Mouse (Mus musculus): ENCODE results near the gene Alkbh1. TPM values are rescaled to one million over a fixed set of nuclear protein-coding genes. Genes with fewer than 3 reads are reported as not detected.

The Alkbh1 gene
- polyA plus RNA-seq, 1 experiment from 2014 or later = 39.0 TPM

- H3K4me3 ChIP-seq = no peak overlapping the region
- H3K4me2 ChIP-seq = no peak overlapping the region
- H3K27ac ChIP-seq = no peak overlapping the region
- H3K4me1 ChIP-seq = peaks cover 17% of the 10 kb centered on the region
- no peaks in the 10 kb centered on the region for H3K9me3 ChIP-seq
- no peaks in the 10 kb centered on the region for H3K27me3 ChIP-seq (replicated peaks)
- H3K36me3 ChIP-seq (replicated peaks) = no peaks in the 10 kb centered on the region
- no peak overlapping the region for H3K9ac ChIP-seq
- no peak for ATAC-seq (replicated peaks)
These were observed 52.5 kb downstream of the Alkbh1 start for GRCm38 (mm10) chr12:87391355-87391754.

DNA sequence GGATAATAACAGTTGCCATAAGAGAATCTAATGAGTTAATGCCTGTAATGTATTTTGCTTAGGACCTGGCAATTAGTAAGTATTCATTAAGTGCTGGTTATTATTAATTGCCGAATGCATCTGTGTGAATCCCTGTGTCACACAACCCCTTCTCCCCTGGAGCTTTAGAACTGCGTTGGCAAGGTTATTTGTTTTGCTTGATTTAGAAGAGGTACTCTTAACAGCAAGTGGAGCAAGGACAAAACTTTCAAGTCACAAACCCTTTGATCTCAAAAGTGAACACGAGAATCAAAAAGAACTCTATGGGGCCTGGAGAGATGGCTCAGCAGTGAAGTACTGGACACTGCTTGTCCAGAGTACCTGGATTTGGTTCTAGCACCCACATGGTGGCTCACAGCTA, 54.6 kb downstream of the Alkbh1 start:
- peak overlapping the region; percentile 56; the same call in 1 of the 2 replicates for H3K4me2 ChIP-seq

DNA sequence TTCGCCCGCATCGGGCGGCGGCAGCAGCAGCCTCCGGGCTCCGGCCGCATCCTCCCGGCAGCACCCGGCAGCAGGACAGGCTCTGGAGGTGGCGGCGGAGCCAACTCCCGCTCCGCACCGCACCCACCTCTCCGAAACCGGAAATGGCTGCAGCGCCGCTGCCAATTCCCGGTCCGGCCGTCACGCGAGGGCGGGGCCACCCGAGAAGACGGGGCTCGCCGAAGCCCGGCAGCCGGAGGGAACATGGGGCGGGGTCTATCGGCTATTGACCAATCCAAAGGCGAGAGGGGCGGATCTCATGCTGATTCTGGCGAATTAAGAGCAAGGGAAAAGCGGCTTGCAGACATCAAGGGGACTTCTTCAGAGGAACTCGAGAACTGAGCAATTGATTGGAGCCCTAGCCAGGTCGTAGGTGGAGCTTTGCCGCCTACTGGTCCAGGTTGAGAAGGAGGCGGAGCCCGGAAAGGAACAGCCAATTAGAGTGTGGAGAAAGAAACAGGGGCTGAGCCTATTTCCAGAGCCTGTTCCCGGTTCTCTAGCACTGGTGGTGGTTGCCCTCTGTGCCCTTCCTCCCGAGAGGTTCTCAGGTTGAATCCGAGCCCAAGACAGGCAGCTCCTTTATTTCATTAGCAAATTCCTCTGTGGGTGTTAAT, 55.6 kb downstream of the Alkbh1 start, which contains the start of gene Sptlc2:
Sptlc2 (minus strand) TSS at position 234 of the 653 bp plus-strand sequence.
- Histone ChIP-seq H3K4me1 (peaks cover 23% of the 10 kb centered on the region), H3K27me3 (replicated peaks) (no peaks in the 10 kb centered on the region), H3K9me3 (no peaks in the 10 kb centered on the region), H3K36me3 (replicated peaks) (no peaks in the 10 kb centered on the region), H3K4me3 (peak within 1 kb of the TSS; percentile 96), H3K4me2 (peak within 1 kb of the TSS; percentile 98), H3K9ac (peak within 1 kb of the TSS; percentile 98), H3K27ac (peak within 1 kb of the TSS; percentile 86)
- WGBS = under 1% methylated on average over 37 of the region's 45 CpGs
- ATAC-seq (replicated peaks) = peak; percentile 99

More for the DNA sequence above, 54.6 kb downstream of the Alkbh1 start:
- no peaks in the 10 kb centered on the region for H3K9me3 ChIP-seq
- no peaks in the 10 kb centered on the region for H3K27me3 ChIP-seq (replicated peaks)
- ATAC-seq (replicated peaks) = no peak
- peak overlapping the region; percentile 96; the same call in 1 of the 2 replicates for H3K4me3 ChIP-seq
- H3K9ac ChIP-seq = 0 out of 2 replicates have a peak overlapping the region, but pooled peaks have one; percentile 58
- no peak overlapping the region for H3K27ac ChIP-seq
- no peaks in the 10 kb centered on the region for H3K36me3 ChIP-seq (replicated peaks)
- WGBS = 66% methylated on average over 3 of the region's 3 CpGs
- peaks cover 23% of the 10 kb centered on the region for H3K4me1 ChIP-seq

DNA sequence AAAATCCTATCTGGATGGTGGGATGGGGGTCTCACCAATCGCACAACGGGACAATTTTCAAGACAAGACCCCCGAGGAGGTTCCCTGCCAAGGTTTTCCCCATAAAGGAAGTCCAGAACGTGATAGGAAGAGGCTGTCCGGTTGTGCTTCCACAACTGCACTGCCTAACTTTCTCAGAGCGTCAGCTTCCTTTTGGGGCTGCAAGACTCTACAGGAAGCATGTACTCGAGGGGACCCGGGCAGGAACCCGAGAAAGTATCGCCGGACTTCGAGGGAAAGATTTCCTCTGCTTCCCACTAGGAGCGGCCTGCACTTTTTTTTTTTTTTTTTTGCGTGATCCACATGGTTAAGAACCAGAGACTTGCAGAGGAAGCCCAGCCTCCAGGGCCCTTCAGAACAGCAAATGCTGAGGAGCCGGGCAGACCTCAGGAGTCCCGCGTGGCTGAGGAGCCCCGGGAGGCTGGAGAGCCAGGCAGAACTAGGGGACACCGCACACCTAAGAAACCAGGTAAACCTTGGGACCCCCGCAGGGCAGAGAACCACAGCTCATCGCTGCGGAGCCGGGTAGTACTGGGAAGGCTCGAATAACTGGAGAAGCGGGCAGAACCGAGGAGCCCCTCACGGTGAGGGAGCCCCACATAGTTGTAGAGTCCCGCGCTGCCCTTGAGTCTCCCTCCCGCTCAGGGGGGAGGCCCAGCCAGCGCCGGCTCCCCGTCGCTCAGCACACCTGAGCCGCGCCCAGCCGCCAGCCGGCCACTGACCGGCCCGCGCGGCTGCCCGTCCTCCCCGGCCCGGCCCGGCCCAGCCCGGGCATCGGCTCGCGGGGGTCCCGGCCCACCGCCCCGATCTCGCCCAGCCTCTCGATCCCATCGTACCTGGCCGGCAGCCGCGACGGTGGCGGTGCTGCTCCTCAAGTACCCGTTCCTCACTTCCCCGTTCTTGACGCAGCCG, 56.4 kb downstream of the Alkbh1 start:
- 2% methylated on average over 32 of the region's 65 CpGs for WGBS

DNA sequence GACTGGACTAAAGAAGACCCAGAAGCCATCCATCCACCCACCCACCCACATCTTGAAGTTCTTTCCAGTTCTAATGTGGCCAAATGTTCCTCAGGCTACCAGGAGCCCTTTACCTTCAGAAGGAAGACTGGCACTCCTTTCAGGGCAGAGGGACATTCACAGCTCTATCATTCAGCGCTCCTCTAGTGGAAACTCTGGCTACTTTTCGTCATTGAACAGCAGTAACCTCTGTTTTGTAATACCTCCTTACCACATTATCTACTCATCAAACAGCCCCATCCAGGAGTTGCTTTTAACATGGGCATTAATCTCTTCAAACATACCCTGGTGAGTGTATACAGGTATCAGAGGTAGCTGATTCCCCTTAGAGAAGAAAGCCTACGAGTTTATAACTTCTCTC, 58.8 kb downstream of the Alkbh1 start:
- Histone ChIP-seq H3K4me1 (peaks cover 23% of the 10 kb centered on the region), H3K9ac (no peak overlapping the region), H3K36me3 (replicated peaks) (no peaks in the 10 kb centered on the region), H3K4me3 (no peak overlapping the region), H3K27ac (no peak overlapping the region), H3K27me3 (replicated peaks) (no peaks in the 10 kb centered on the region), H3K4me2 (no peak overlapping the region), H3K9me3 (no peaks in the 10 kb centered on the region)
- 95% methylated on average over 3 of the region's 3 CpGs for WGBS
- ATAC-seq (replicated peaks) = no peak

More for the DNA sequence above, 56.4 kb downstream of the Alkbh1 start:
- Histone ChIP-seq H3K4me1 (peaks cover 23% of the 10 kb centered on the region), H3K4me2 (peak overlapping the region; percentile 98), H3K9me3 (no peaks in the 10 kb centered on the region), H3K27me3 (replicated peaks) (no peaks in the 10 kb centered on the region), H3K9ac (peak overlapping the region; percentile 98), H3K27ac (peak overlapping the region; percentile 86), H3K36me3 (replicated peaks) (no peaks in the 10 kb centered on the region), H3K4me3 (peak overlapping the region; percentile 96)
- peak; percentile 7; the same call in 1 of the 2 replicates for ATAC-seq (replicated peaks)

GRCm38 (mm10) chr12:87381380-87381682, 62.5 kb downstream of the Alkbh1 start:
- H3K4me1 ChIP-seq = peaks cover 5% of the 10 kb centered on the region
- H3K9me3 ChIP-seq = no peaks in the 10 kb centered on the region
- no peak overlapping the region for H3K4me2 ChIP-seq
- no peaks in the 10 kb centered on the region for H3K36me3 ChIP-seq (replicated peaks)
- 84% methylated on average over 2 of the region's 2 CpGs for WGBS
- no peak overlapping the region for H3K4me3 ChIP-seq
- ATAC-seq (replicated peaks) = no peak
- no peaks in the 10 kb centered on the region for H3K27me3 ChIP-seq (replicated peaks)
- H3K9ac ChIP-seq = no peak overlapping the region
- no peak overlapping the region for H3K27ac ChIP-seq

- ATAC-seq (replicated peaks) = no peak
- H3K4me3 ChIP-seq = no peak overlapping the region
- H3K27ac ChIP-seq = no peak overlapping the region
- H3K4me2 ChIP-seq = no peak overlapping the region
- H3K36me3 ChIP-seq (replicated peaks) = no peaks in the 10 kb centered on the region
- H3K9me3 ChIP-seq = no peaks in the 10 kb centered on the region
- H3K27me3 ChIP-seq (replicated peaks) = no peaks in the 10 kb centered on the region
- H3K9ac ChIP-seq = no peak overlapping the region
- 90% methylated on average over 10 of the region's 10 CpGs for WGBS
- no peaks in the 10 kb centered on the region for H3K4me1 ChIP-seq
These were observed 63.0 kb downstream of the Alkbh1 start for GRCm38 (mm10) chr12:87380586-87381379.

- no peaks in the 10 kb centered on the region for H3K9me3 ChIP-seq
- H3K36me3 ChIP-seq (replicated peaks) = no peaks in the 10 kb centered on the region
- H3K27ac ChIP-seq = no peak overlapping the region
- H3K4me2 ChIP-seq = no peak overlapping the region
- ATAC-seq (replicated peaks) = no peak
- no peak overlapping the region for H3K4me3 ChIP-seq
- no peaks in the 10 kb centered on the region for H3K27me3 ChIP-seq (replicated peaks)
- 92% methylated on average over 2 of the region's 2 CpGs for WGBS
- H3K4me1 ChIP-seq = no peaks in the 10 kb centered on the region
- H3K9ac ChIP-seq = no peak overlapping the region
These were observed 64.3 kb downstream of the Alkbh1 start for GRCm38 (mm10) chr12:87379496-87379895.

Small RNA genes within 50 kb of the gene (microRNA-seq; reads per million reads assigned to microRNA genes)
- gene Mir3068 = 42.1 reads per million, percentile 43 among the genes with 10 or more reads in this experiment

Other genes with a start within 250 kb of the Alkbh1 start
- 1.7 and 2.8 TPM in 2 replicates for gene Samd15, start 244.3 kb downstream of the Alkbh1 start, polyA plus RNA-seq (2015; fragmentation: Nextera tagmentation; extraction: Ambion mirVana)
- gene Tmed8, start 243.6 kb downstream of the Alkbh1 start, polyA plus RNA-seq (2015; fragmentation: Nextera tagmentation; extraction: Ambion mirVana) = 4.8 and 5.4 TPM in 2 replicates
- gene Noxred1, start 205.3 kb downstream of the Alkbh1 start, polyA plus RNA-seq (2015; fragmentation: Nextera tagmentation; extraction: Ambion mirVana) = 1.6 and 1.7 TPM in 2 replicates
- gene Vipas39, start 177.8 kb downstream of the Alkbh1 start, polyA plus RNA-seq (2015; fragmentation: Nextera tagmentation; extraction: Ambion mirVana) = 61.5 and 64.2 TPM in 2 replicates
- gene Ahsa1, start 177.5 kb downstream of the Alkbh1 start, polyA plus RNA-seq (2015; fragmentation: Nextera tagmentation; extraction: Ambion mirVana) = 217 and 222 TPM in 2 replicates
- 1.4 and 1.8 TPM in 2 replicates for gene Ism2, start 144.3 kb downstream of the Alkbh1 start, polyA plus RNA-seq (2015; fragmentation: Nextera tagmentation; extraction: Ambion mirVana)
- 59.4 and 68.5 TPM in 2 replicates for gene Sptlc2, start 55.7 kb downstream of the Alkbh1 start, polyA plus RNA-seq (2015; fragmentation: Nextera tagmentation; extraction: Ambion mirVana)
- gene Slirp, start 121 bp downstream of the Alkbh1 start, polyA plus RNA-seq (2015; fragmentation: Nextera tagmentation; extraction: Ambion mirVana) = 222 and 229 TPM in 2 replicates
- gene Snw1, start 28.3 kb upstream of the Alkbh1 start, polyA plus RNA-seq (2015; fragmentation: Nextera tagmentation; extraction: Ambion mirVana) = 103 and 106 TPM in 2 replicates
- not detected in 2 replicates for gene Gm5788, start 50.7 kb upstream of the Alkbh1 start, polyA plus RNA-seq (2015; fragmentation: Nextera tagmentation; extraction: Ambion mirVana)
- gene Gm8300, start 70.3 kb upstream of the Alkbh1 start, polyA plus RNA-seq (2015; fragmentation: Nextera tagmentation; extraction: Ambion mirVana) = not detected in 2 replicates
- not detected in 2 replicates for gene Oog1, start 158.7 kb upstream of the Alkbh1 start, polyA plus RNA-seq (2015; fragmentation: Nextera tagmentation; extraction: Ambion mirVana)
- gene Gm4027, start 174.9 kb upstream of the Alkbh1 start, polyA plus RNA-seq (2015; fragmentation: Nextera tagmentation; extraction: Ambion mirVana) = not detected in 2 replicates
- gene Gm16381, start 200.6 kb upstream of the Alkbh1 start, polyA plus RNA-seq (2015; fragmentation: Nextera tagmentation; extraction: Ambion mirVana) = not detected in 2 replicates